Mouse (Mus musculus) thymus, postnatal 4 days (tissue): ENCODE data around the gene Acad9.
"Not testable (repeated sequence)": the region's sequence is repeated elsewhere in the genome, so short reads cannot be mapped to it uniquely, and the experiment has no call there.

Experiments
- DNase-seq: peaks from one replicate; pipeline ENCODE4 v3.0.0; 2021

Acad9 gene

DNA sequence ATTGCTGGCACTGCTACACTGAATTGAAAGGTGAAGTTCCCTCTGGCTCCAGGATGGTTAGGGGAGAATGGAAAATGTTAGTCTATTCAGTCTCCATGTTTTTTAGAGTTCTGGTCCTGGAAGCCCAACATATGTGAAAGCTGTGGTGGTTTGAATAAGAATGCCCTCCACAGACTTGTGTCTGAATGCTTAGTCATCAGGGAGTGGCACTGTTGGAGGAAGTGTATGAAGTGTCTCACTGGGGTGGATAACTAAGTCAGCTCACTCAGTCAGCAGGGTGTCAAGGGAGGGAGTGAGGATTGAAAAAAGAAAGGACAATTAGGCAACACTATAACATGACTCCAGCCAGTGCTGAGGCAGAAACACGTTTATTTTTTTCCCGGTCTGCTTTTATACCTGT, 29.6 kb downstream of the Acad9 start:
- no peak for DNase-seq

DNA sequence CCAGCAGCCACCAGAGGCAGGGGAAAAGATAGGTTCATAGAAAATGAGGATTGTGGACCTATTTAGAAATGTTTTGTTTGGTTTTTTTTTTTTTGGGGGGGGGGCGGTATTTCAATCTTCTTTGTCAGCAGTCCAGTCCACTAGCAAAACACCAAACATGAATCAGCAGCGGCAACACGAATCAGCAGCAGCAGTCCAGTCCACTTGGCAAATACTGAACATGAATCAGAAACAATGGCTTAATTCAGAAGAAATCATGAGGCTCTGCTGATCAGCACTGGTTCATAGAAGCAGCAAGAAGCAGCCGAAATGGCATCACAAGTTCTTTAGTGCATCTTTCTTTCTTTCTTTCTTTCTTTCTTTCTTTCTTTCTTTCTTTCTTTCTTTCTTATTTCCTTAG, 50.3 kb downstream of the Acad9 start:
- no peak for DNase-seq

DNA sequence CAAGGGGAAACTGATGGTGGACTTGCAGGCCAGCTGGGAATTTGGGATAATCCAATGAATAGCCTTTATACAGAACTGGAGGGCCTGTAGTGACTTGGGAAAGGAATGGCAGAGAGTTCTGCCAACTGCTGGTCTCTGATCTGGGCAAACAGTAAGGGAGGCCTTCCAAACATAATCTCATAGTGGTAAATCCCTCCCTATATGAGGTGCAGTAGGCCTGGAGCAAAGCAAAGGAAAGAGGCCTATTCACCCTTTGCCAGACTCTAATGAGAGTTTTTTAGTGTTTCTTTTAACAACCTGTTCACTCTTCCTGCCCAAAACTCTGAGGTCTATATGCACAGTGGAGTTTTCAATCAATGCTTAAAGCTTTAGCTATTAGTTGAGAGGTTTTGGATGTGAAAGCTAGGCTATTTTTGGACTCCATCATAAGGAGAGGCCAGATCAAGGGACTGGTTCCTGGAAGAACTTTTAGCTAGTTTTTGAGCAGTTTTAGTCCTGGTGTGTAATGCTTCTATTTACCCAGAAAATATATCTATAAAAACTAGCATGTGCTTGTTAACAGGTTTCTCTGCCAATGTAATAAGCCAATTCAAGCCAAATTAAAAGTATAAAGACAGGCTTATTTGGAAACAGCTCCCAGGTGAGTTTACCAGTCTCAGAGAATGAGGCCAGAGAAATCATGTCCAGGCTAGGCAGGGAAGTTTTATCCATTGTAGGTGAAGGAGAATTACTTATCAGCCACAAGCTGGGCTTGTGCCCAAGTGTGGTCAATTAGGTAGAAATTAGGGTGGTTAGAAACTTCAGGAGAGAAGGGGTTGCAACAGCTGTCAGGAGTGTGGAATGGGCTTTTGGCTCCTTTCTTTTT, 54.1 kb downstream of the Acad9 start:
- no peak for DNase-seq

DNA sequence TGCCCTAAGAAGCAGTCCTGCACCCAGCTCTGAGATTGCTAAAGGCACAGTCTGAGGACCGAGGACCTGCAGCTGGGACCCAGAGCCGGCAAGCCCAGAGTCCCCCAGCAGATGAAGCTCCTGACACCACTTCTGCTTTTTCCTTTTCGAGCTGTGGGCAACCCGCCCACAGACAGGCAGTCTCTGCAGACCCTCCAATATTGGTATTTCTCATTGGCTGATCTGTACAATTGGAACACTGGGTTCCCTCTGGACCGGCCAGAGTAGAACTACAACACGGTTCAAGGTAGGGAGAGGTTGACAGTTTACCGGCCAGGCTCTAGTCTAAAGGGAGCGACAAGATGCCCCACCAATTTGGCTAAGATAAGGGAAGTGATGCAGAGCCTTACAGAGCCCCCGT, 60.4 kb downstream of the Acad9 start:
- DNase-seq, result not testable (repeated sequence)

DNA sequence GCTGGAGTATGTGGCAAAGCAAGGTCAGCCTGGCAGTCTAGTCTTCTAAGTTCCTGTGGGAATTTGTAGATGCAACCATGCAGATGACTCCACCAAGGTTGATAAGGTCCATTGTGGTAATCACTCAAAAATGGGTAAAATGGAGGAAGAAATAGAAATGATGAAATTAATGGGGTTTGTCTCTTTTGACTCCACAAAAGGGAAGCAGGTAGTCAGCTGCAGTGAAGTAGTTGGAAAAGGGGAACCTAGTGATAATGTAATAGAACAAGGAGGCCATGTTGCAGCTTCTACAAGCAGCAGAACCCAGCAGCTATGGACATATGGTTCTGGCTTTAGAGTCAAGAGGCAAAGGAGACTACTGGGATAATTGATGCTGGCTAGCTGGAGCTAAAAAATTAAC, 70.4 kb downstream of the Acad9 start:
- no peak for DNase-seq

DNA sequence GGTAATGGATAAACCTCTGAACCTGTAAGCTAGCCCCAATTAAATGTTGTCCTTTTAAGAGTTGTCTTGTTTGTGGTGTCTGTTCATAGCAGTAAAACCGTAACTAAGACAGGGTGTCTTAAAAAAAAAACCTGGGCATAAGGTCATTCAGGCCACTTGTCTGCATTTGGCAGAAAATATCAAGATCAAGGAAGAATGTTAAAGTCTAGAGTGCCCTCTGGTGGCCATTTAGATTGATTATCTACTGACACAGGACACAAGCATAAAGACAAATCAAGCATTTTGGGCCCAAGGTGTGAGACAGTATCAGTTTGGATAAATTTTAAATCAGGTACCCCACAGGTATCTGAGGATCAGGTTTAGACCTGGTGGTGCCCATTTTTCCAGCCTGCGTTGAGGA, 71.8 kb downstream of the Acad9 start:
- no peak for DNase-seq

DNA sequence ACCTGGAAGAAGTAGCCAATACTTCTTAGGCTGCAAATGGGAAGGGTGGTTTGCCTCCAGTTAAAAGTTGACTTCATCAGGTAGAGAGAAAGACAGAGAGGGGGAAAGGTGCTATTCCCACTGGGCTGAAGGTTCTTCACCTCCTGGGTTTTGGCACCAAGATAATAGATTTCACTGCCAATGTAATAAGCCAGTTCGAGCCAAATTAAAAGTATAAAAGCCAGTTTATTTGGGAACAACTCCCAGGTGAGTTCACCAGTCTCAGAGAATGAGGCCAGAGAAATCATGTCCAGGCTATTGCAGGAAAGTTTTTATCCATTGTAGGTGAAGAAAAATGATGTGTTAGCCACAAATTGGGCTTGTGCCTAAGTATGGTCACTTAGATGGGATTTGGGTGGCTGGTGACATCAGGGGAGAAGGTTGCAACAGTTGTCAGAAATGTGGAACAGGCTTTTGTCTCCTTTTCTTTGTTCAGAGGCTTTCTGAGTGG, 72.4 kb downstream of the Acad9 start:
- DNase-seq, result no peak

DNA sequence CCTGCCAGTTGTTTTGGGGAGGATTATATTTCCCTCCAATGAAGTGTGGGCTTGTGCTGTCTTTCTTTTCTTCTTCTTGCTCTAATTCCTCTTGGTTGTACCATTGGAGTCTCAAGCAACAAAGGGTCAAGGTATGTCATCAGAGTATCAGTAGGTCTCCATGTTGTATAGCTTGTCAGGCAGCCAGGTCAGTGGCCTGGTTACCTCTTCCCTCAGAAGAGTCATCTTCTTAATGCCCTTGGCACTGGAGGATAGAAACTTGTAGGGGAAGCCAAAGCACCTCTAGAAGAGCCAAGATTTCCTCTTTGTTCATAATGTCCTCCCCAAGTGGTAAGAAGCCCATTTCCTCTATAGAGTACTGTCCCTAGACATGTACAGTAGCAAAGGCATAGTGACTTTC, 73.2 kb downstream of the Acad9 start:
- no peak for DNase-seq
